In genomic region chr2:119814376-119814933, GRCm38 (mm10) we compare ENCODE assay signal across 9 mouse cellular contexts. TPM values are rescaled to one million over a fixed set of nuclear protein-coding genes. Genes with fewer than 3 reads are reported as not detected.
DNase-seq lines count a peak whose midpoint lies in the region; ATAC-seq lines count a peak whose summit lies in the region.
"Had no signal": no experiment of that assay in that cellular context is flagged by ENCODE, and none has a peak within 500 bp of the region (broad histone marks: within the 10 kb centered on the region; RNA-seq: fewer than 3 reads in every experiment).

No protein-coding gene starts in this region.

- peaks cover 14% of the 10 kb centered on the region for H3K36me3 ChIP-seq in hindbrain, embryonic 16.5 days (ENCODE audit: control insufficient read depth, insufficient read depth, low read length)

- H3K4me2 ChIP-seq in hindbrain, embryonic 16.5 days (ENCODE audit: low read length), result no peak overlapping the region

- ATAC-seq in hindbrain, embryonic 16.5 days, result peak; percentile 81

- no peak overlapping the region for H3K4me3 ChIP-seq in hindbrain, embryonic 16.5 days (ENCODE audit: low read length)
- H3K4me3 ChIP-seq: megakaryocyte, embryonic 14.5 days had no signal

- peak; percentile 29 for DNase-seq in adrenal gland, postnatal 10 days
- DNase-seq in adrenal gland, adult 18-20 months (ENCODE audit: low spot score in 2 of 2), result no peak
- peak; percentile 72 for DNase-seq in layer of hippocampus, adult 11-12 months (ENCODE audit: low spot score)
- DNase-seq in layer of hippocampus, adult 9-10 months (ENCODE audit: low spot score), result no peak
- DNase-seq in right cerebral cortex, adult 18-20 months, result peak; percentile 82
- DNase-seq in spleen, postnatal 36 days (ENCODE audit: low spot score in 2 of 2), result no peak
- DNase-seq in spleen, postnatal 10 days (ENCODE audit: low spot score in 2 of 2), result no peak

- no peaks in the 10 kb centered on the region for H3K27me3 ChIP-seq in hindbrain, embryonic 16.5 days (replicated peaks; ENCODE audit: control insufficient read depth, insufficient read depth, low read length)

- peak overlapping the region; percentile 48 for H3K27ac ChIP-seq in hindbrain, embryonic 16.5 days (ENCODE audit: low read depth, low read length)

- no peak overlapping the region for H3K9ac ChIP-seq in hindbrain, embryonic 16.5 days (ENCODE audit: low read depth, low read length)

- 53% methylated on average over 7 of the region's 7 CpGs for WGBS in hindbrain, embryonic 16.5 days

- H3K4me1 ChIP-seq in hindbrain, embryonic 16.5 days (ENCODE audit: control insufficient read depth, insufficient read depth, low read depth, low read length), result peaks cover 4% of the 10 kb centered on the region
- H3K4me1 ChIP-seq: megakaryocyte, embryonic 14.5 days had no signal

- H3K9me3 ChIP-seq in hindbrain, embryonic 16.5 days (ENCODE audit: control insufficient read depth, low read length), result no peaks in the 10 kb centered on the region
- H3K9me3 ChIP-seq: megakaryocyte, embryonic 14.5 days had no signal

RNA-seq across cellular contexts. Expression of gene Tyro3, which starts 16.9 kb away (rescaled TPM):
- 1 to 10 TPM; 6.0 to 8.8 TPM for total RNA-seq in adrenal gland, postnatal 10 days (2021)
- 1 to 10 TPM; 2.5 to 3.5 TPM for total RNA-seq in adrenal gland, adult 18-20 months (2021)
- polyA plus RNA-seq in hindbrain, embryonic 16.5 days (2015; fragmentation: Nextera tagmentation; extraction: Ambion mirVana), result 28.5 and 30.0 TPM in 2 replicates

RNA-seq across cellular contexts. Expression of gene Rpap1, which starts 27.1 kb away (rescaled TPM):
- total RNA-seq in adrenal gland, postnatal 10 days (2021), result 10 to 100 TPM; 17.0 to 21.6 TPM
- total RNA-seq in adrenal gland, adult 18-20 months (2021), result 10 to 100 TPM; 12.5 to 14.4 TPM
- polyA plus RNA-seq in hindbrain, embryonic 16.5 days (2015; fragmentation: Nextera tagmentation; extraction: Ambion mirVana), result 16.5 and 19.4 TPM in 2 replicates

RNA-seq across cellular contexts. Expression of gene Ltk, which starts 54.2 kb away (rescaled TPM):
- total RNA-seq in adrenal gland, postnatal 10 days (2021), result 1 to 10 TPM in 1 of 2 experiments, under 1 TPM in 1; 0.57 to 1.3 TPM
- 1 to 10 TPM in 1 of 2 experiments, under 1 TPM in 1; 0.99 to 1.1 TPM for total RNA-seq in adrenal gland, adult 18-20 months (2021)
- polyA plus RNA-seq in hindbrain, embryonic 16.5 days (2015; fragmentation: Nextera tagmentation; extraction: Ambion mirVana), result 1.6 and 1.7 TPM in 2 replicates

Comparison
In these comparisons a context has a peak if more than half of its experiments do, and no peak if none do; other contexts are left out.
1. DNase-seq: peak in adrenal gland, postnatal 10 days (single experiment), layer of hippocampus, adult 11-12 months (single experiment) and right cerebral cortex, adult 18-20 months (single experiment); none in adrenal gland, adult 18-20 months (0 of 2), layer of hippocampus, adult 9-10 months (single experiment), spleen, postnatal 36 days (0 of 2) and spleen, postnatal 10 days (0 of 2).